Mouse (Mus musculus) left cerebral cortex, postnatal 14 days (tissue): ENCODE data around the gene Kcnd2. TPM values are rescaled to one million over a fixed set of nuclear protein-coding genes. Genes with fewer than 3 reads are reported as not detected.

Source experiments
- DNase-seq, 2 experiments: peaks; one replicate each; pipeline ENCODE4 v3.0.0; 2021 to 2022; ENCODE audit warnings: low spot score in 2 of 2, mixed read lengths in 1 of 2
- intact Hi-C: fragments of 180-260 bp; cut with DNase I; formaldehyde crosslinking; loops from one replicate; pipeline ENCODE4 v1.15.1; 2025
- long read RNA-seq, 2 experiments: library from polyadenylated mRNA; stranded (forward); transcript quantifications; one replicate each; pipeline ENCODE4 v2.0.0; 2021
- total RNA-seq, 2 experiments: library from RNA; stranded (reverse); gene quantifications; 2 replicates each; pipeline ENCODE4 v1.2.3; 2021

Kcnd2 gene
- 10 to 100 TPM; 72.0 to 73.2 TPM for total RNA-seq
- long read RNA-seq, experiment 1, partial matches to known transcripts, result 7 of 9 reads
- long read RNA-seq, experiment 1, other reads (novel, unspliced or antisense), result 2 of 9 reads
- long read RNA-seq, experiment 2, partial matches to known transcripts, result 4 of 6 reads
- long read RNA-seq, experiment 2, other reads (novel, unspliced or antisense), result 2 of 6 reads

GRCm38 (mm10) chr6:21215491-21216191 lies at the start of gene Kcnd2:
Kcnd2 (plus strand) TSS chr6:21215503.
- intact Hi-C loops, result loop anchor here (5.0 kb wide), 2 partner anchors 322 to 492 kb away; no protein-coding TSS in a partner anchor
- no peak for DNase-seq

GRCm38 (mm10) chr6:21166611-21167010 lies 48.7 kb upstream of the Kcnd2 start:
- intact Hi-C loops, result no loop called here
- DNase-seq, result no peak

GRCm38 (mm10) chr6:21195341-21195740 lies 20.0 kb upstream of the Kcnd2 start:
- DNase-seq, result no peak
- intact Hi-C loops, result no loop called here

GRCm38 (mm10) chr6:21213865-21214672 lies 1.2 kb upstream of the Kcnd2 start:
- peak; percentile 84 to 90 for DNase-seq
- intact Hi-C loops, result loop anchor here (5.0 kb wide), 2 partner anchors 372 to 1447 kb away; no protein-coding TSS in a partner anchor

- peak; percentile 58 to 67 for DNase-seq
- intact Hi-C loops, result loop anchor here (5.0 kb wide), 4 partner anchors 322 to 1448 kb away; no protein-coding TSS in a partner anchor
Observed at GRCm38 (mm10) chr6:21214673-21215490, 421 bp upstream of the Kcnd2 start.

GRCm38 (mm10) chr6:21216206-21217020 lies 1.1 kb downstream of the Kcnd2 start:
- DNase-seq, result no peak
- intact Hi-C loops, result loop anchor here (5.0 kb wide), 2 partner anchors 321 to 491 kb away; no protein-coding TSS in a partner anchor

- intact Hi-C loops, result loop anchor here (5.0 kb wide), 2 partner anchors 320 to 490 kb away; no protein-coding TSS in a partner anchor
- DNase-seq, result no peak
Observed at GRCm38 (mm10) chr6:21217156-21217555, 1.9 kb downstream of the Kcnd2 start.

GRCm38 (mm10) chr6:21226124-21226523 lies 10.8 kb downstream of the Kcnd2 start:
- intact Hi-C loops, result no loop called here
- DNase-seq, result no peak

GRCm38 (mm10) chr6:21259031-21259430 lies 43.7 kb downstream of the Kcnd2 start:
- DNase-seq, result no peak
- intact Hi-C loops, result no loop called here

GRCm38 (mm10) chr6:21267897-21268296 lies 52.6 kb downstream of the Kcnd2 start:
- intact Hi-C loops, result no loop called here
- DNase-seq, result no peak

- intact Hi-C loops, result no loop called here
- DNase-seq, result peak; percentile 9 to 17
Observed at GRCm38 (mm10) chr6:21277343-21277933, 62.1 kb downstream of the Kcnd2 start.

- DNase-seq, result no peak
- intact Hi-C loops, result no loop called here
Observed at GRCm38 (mm10) chr6:21304943-21305342, 89.6 kb downstream of the Kcnd2 start.

GRCm38 (mm10) chr6:21310159-21310558 lies 94.9 kb downstream of the Kcnd2 start:
- intact Hi-C loops, result no loop called here

GRCm38 (mm10) chr6:21321407-21321806 lies 106.1 kb downstream of the Kcnd2 start:
- intact Hi-C loops, result no loop called here
- no peak for DNase-seq

More at GRCm38 (mm10) chr6:21310159-21310558, 94.9 kb downstream of the Kcnd2 start:
- no peak for DNase-seq

- no peak for DNase-seq
- intact Hi-C loops, result no loop called here
Observed at GRCm38 (mm10) chr6:21322211-21322610, 106.9 kb downstream of the Kcnd2 start.

GRCm38 (mm10) chr6:21325251-21325650 lies 109.9 kb downstream of the Kcnd2 start:
- intact Hi-C loops, result no loop called here
- no peak for DNase-seq

- intact Hi-C loops, result no loop called here
- DNase-seq, result no peak
Observed at GRCm38 (mm10) chr6:21327081-21327737, 111.9 kb downstream of the Kcnd2 start.
